ENCODE assay signal across 32 mouse cellular contexts in genomic region chr13:94171612-94172011, GRCm38 (mm10).
A peak's percentile ranks its signal among the peaks of the same experiment; 100 is the strongest.
DNase-seq lines count a peak whose midpoint lies in the region; ATAC-seq and TF ChIP-seq lines count a peak whose summit lies in the region.
"Had no signal": no experiment of that assay in that cellular context is flagged by ENCODE, and none has a peak within 500 bp of the region (broad histone marks: within the 10 kb centered on the region; RNA-seq: fewer than 3 reads in every experiment).

No protein-coding gene starts in this region.

- peaks cover 18% of the 10 kb centered on the region for H3K27me3 ChIP-seq in heart, embryonic 10.5 days (ENCODE audit: insufficient read depth, poor library complexity, severe bottlenecking)
- H3K27me3 ChIP-seq in heart, embryonic 16.5 days (ENCODE audit: control insufficient read depth, insufficient read depth, low read length) = no peaks in the 10 kb centered on the region
- H3K27me3 ChIP-seq in intestine, embryonic 16.5 days (replicated peaks; ENCODE audit: control insufficient read depth, insufficient read depth, low read length) = no peaks in the 10 kb centered on the region
- H3K27me3 ChIP-seq: CH12.LX; embryonic facial prominence, embryonic 15.5 days had no signal

- H3K9me3 ChIP-seq in heart, embryonic 10.5 days = no peaks in the 10 kb centered on the region
- H3K9me3 ChIP-seq in heart, embryonic 16.5 days (replicated peaks; ENCODE audit: control insufficient read depth, low read length) = no peaks in the 10 kb centered on the region
- no peaks in the 10 kb centered on the region for H3K9me3 ChIP-seq in ES-E14 (ENCODE audit: control insufficient read depth, insufficient read depth, low read depth, low read length)
- no peaks in the 10 kb centered on the region for H3K9me3 ChIP-seq in intestine, embryonic 16.5 days (ENCODE audit: control insufficient read depth, low read length)
- H3K9me3 ChIP-seq: embryonic facial prominence, embryonic 10.5 days; embryonic facial prominence, embryonic 15.5 days; forebrain, embryonic 12.5 days; G1E; limb, embryonic 12.5 days; megakaryocyte, embryonic 14.5 days; neural tube, embryonic 15.5 days; stomach, embryonic 15.5 days had no signal

- H3K4me3 ChIP-seq in heart, embryonic 10.5 days = no peak overlapping the region
- H3K4me3 ChIP-seq in heart, embryonic 16.5 days (ENCODE audit: low read length) = no peak overlapping the region
- no peak overlapping the region for H3K4me3 ChIP-seq in ES-E14 (ENCODE audit: insufficient read depth in 1 of 2, low read depth in 1 of 2, low read length in 2 of 2, poor library complexity in 1 of 2, severe bottlenecking in 1 of 2)
- H3K4me3 ChIP-seq in intestine, embryonic 16.5 days (ENCODE audit: low read length) = no peak overlapping the region
- H3K4me3 ChIP-seq: embryonic facial prominence, embryonic 10.5 days; embryonic facial prominence, embryonic 15.5 days; forebrain, embryonic 12.5 days; layer of hippocampus, adult 2 months; left cerebral cortex, adult 2 months; limb, embryonic 12.5 days; megakaryocyte, embryonic 14.5 days; neural tube, embryonic 15.5 days; stomach, embryonic 15.5 days had no signal

- 36% methylated on average over 5 of the region's 5 CpGs for WGBS in heart, embryonic 10.5 days
- WGBS in heart, embryonic 16.5 days = 51% methylated on average over 5 of the region's 5 CpGs
- 66% methylated on average over 5 of the region's 5 CpGs for WGBS in intestine, embryonic 16.5 days

- peaks cover 55% of the 10 kb centered on the region for H3K4me1 ChIP-seq in heart, embryonic 10.5 days
- peaks cover 38% of the 10 kb centered on the region for H3K4me1 ChIP-seq in heart, embryonic 16.5 days (ENCODE audit: control insufficient read depth, insufficient read depth, low read length)
- H3K4me1 ChIP-seq in ES-E14 (ENCODE audit: control insufficient read depth in 2 of 2, insufficient read depth in 2 of 2, low read length in 2 of 2, poor library complexity in 1 of 2) = peaks cover 0 to 4% of the 10 kb centered on the region in 2 experiments; a peak in 1 of 4 replicates
- peaks cover 19% of the 10 kb centered on the region for H3K4me1 ChIP-seq in intestine, embryonic 16.5 days (ENCODE audit: control insufficient read depth, insufficient read depth, low read length)

- H3K4me2 ChIP-seq in heart, embryonic 16.5 days (ENCODE audit: low read depth, low read length) = no peak overlapping the region
- no peak overlapping the region for H3K4me2 ChIP-seq in intestine, embryonic 16.5 days (ENCODE audit: low read depth, low read length)
- H3K4me2 ChIP-seq: embryonic facial prominence, embryonic 15.5 days; forebrain, embryonic 12.5 days; limb, embryonic 12.5 days; liver, embryonic 11.5 days; neural tube, embryonic 15.5 days; stomach, embryonic 15.5 days had no signal

- in situ Hi-C loops in ES-E14 (cut with MboI; ENCODE audit: low sequenced_read_pairs in 2 of 2, unreplicated experiment in 2 of 2) = no loop called here

- peak overlapping the region; percentile 3; the same call in 1 of the 2 replicates for H3K27ac ChIP-seq in heart, embryonic 10.5 days
- peak overlapping the region; percentile 25 for H3K27ac ChIP-seq in heart, embryonic 16.5 days (ENCODE audit: low read length)
- no peak overlapping the region for H3K27ac ChIP-seq in ES-E14 (ENCODE audit: insufficient read depth, low read depth, low read length, poor library complexity, severe bottlenecking)
- 0 out of 2 replicates have a peak overlapping the region, but pooled peaks have one; percentile 17 for H3K27ac ChIP-seq in intestine, embryonic 16.5 days (ENCODE audit: low read length)
- H3K27ac ChIP-seq: embryonic facial prominence, embryonic 10.5 days; embryonic facial prominence, embryonic 15.5 days; forebrain, embryonic 12.5 days; left cerebral cortex, adult 2 months; limb, embryonic 12.5 days; neural tube, embryonic 15.5 days; stomach, embryonic 15.5 days had no signal

- no peak for ATAC-seq in heart, embryonic 16.5 days (replicated peaks; ENCODE audit: extremely low read depth, insufficient read depth, low FRiP score)
- ATAC-seq in intestine, embryonic 16.5 days = no peak
- ATAC-seq in megakaryocyte-erythroid progenitor cell, adult 5-6 weeks (replicated peaks; ENCODE audit: low FRiP score, low TSS enrichment, poor library complexity, severe bottlenecking) = no peak
- ATAC-seq: activated CD4-positive, CD25-positive, alpha-beta regulatory T cell, adult 4 months; forebrain, postnatal 0 days; hindbrain, embryonic 16.5 days; liver, postnatal 0 days had no signal

- intact Hi-C loops in heart, postnatal 10 days (cut with DNase I) = no loop called here

- no peak for DNase-seq in heart, embryonic 10.5 days (ENCODE audit: low spot score)
- DNase-seq in heart, postnatal 10 days = no peak
- no peak for DNase-seq in heart, adult 9 months (ENCODE audit: low spot score in 2 of 2)
- peak; percentile 29 for DNase-seq in ES-E14 (ENCODE audit: low read depth, low spot score)
- DNase-seq: adrenal gland, adult 8-10 months; cerebellum, adult 8-10 months; cerebellum, postnatal 25 days; forebrain, postnatal 0 days; gastrocnemius, postnatal 10 days; kidney, adult 9 months; kidney, postnatal 25 days; liver, postnatal 0 days; lung, postnatal 36 days; midbrain, embryonic 14.5 days; right cerebral cortex, postnatal 25 days had no signal

- H3K9ac ChIP-seq in heart, embryonic 16.5 days (ENCODE audit: low read length) = no peak overlapping the region
- no peak overlapping the region for H3K9ac ChIP-seq in ES-E14 (ENCODE audit: insufficient read depth, low read depth, low read length, poor library complexity, severe bottlenecking)
- H3K9ac ChIP-seq in intestine, embryonic 16.5 days (ENCODE audit: low read depth, low read length) = no peak overlapping the region
- H3K9ac ChIP-seq: embryonic facial prominence, embryonic 15.5 days; forebrain, embryonic 12.5 days; forebrain, postnatal 0 days; limb, embryonic 12.5 days; liver, postnatal 0 days; neural tube, embryonic 15.5 days; stomach, embryonic 15.5 days had no signal

- no peaks in the 10 kb centered on the region for H3K36me3 ChIP-seq in heart, embryonic 10.5 days
- H3K36me3 ChIP-seq in heart, embryonic 16.5 days (ENCODE audit: control insufficient read depth, insufficient read depth) = no peaks in the 10 kb centered on the region
- no peaks in the 10 kb centered on the region for H3K36me3 ChIP-seq in ES-E14 (ENCODE audit: control insufficient read depth, insufficient read depth, low read length, poor library complexity, severe bottlenecking)
- H3K36me3 ChIP-seq in intestine, embryonic 16.5 days (ENCODE audit: control insufficient read depth, insufficient read depth, low read length) = no peaks in the 10 kb centered on the region
- H3K36me3 ChIP-seq: embryonic facial prominence, embryonic 15.5 days; forebrain, embryonic 12.5 days; G1E; limb, embryonic 12.5 days; neural tube, embryonic 15.5 days; stomach, embryonic 15.5 days had no signal

TF ChIP-seq in ES-E14, 5 proteins besides CTCF, POLR2A, EP300 and RAD21:
- no peak for TF ChIP-seq ZC3H11A (IDR thresholded peaks at IDR 0.05; ENCODE audit: borderline replicate concordance, low read depth, low read length)
- TF ChIP-seq HCFC1 (IDR thresholded peaks at IDR 0.05; ENCODE audit: borderline replicate concordance, insufficient read depth, low read length) = no peak
- no peak for TF ChIP-seq ZNF384 (IDR thresholded peaks at IDR 0.05; ENCODE audit: low read depth, low read length)
- no peak for TF ChIP-seq CHD2 (IDR thresholded peaks at IDR 0.05; ENCODE audit: low read depth, low read length)
- no peak for TF ChIP-seq MAFK (IDR thresholded peaks at IDR 0.05; ENCODE audit: insufficient read depth, low read depth, low read length)
